8 mouse cellular contexts compared by ENCODE assay signal in the genomic region with DNA sequence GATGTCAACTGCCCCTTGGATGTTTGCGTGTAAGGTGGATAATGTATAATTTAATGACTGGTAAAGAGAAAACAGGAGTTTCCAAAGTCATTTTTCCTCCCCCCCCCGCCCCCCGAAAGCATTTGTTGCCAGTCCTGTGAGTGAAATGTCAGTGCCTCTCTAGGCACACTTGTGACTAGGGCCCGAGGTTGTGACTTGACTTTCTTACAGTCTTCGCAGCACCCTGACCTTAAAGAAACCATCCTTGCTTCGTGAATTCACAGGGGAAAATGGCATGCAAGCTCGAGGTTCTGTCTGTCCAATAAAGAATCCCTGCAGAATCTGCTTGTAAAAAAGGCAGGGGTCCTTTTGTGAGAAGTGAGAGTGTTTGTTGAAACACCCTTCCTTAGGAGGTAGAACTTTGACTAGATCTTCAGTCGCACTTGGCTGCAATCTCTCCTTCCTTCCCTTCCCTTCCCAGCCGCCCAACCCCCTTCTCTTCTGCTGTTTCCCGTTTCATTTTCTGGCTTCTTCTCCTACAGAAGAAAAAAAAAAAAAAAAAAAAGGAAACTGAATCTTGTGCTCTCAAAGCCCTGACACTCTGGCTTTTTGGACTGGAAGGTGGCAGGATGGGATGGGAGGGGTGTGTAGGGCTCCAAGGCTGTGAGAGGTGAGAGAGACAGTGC. TPM values are rescaled to one million over a fixed set of nuclear protein-coding genes. Genes with fewer than 3 reads are reported as not detected.
DNase-seq lines count a peak whose midpoint lies in the region; ATAC-seq and TF ChIP-seq lines count a peak whose summit lies in the region.

No protein-coding gene starts in this region.

- H3K27ac ChIP-seq in ES-E14 (ENCODE audit: insufficient read depth, low read depth, low read length, poor library complexity, severe bottlenecking) = no peak overlapping the region
- H3K27ac ChIP-seq in forebrain, embryonic 12.5 days = peak overlapping the region; percentile 59
- no peak overlapping the region for H3K27ac ChIP-seq in hindbrain, embryonic 11.5 days (ENCODE audit: low read depth, low read length)
- H3K27ac ChIP-seq in limb, embryonic 15.5 days = peak overlapping the region; percentile 100
- H3K27ac ChIP-seq in midbrain, embryonic 16.5 days (ENCODE audit: low read length) = peak overlapping the region; percentile 96; the same call in 1 of the 2 replicates

- H3K4me2 ChIP-seq in forebrain, embryonic 12.5 days = peak overlapping the region; percentile 69; the same call in 1 of the 2 replicates
- H3K4me2 ChIP-seq in hindbrain, embryonic 11.5 days (replicated peaks; ENCODE audit: low read depth, low read length) = peak overlapping the region; percentile 61; the same call in 1 of the 2 replicates
- peak overlapping the region; percentile 75 for H3K4me2 ChIP-seq in limb, embryonic 15.5 days
- H3K4me2 ChIP-seq in midbrain, embryonic 16.5 days (ENCODE audit: low read length) = peak overlapping the region; percentile 75; the same call in 1 of the 2 replicates

- H3K36me3 ChIP-seq in ES-E14 (ENCODE audit: control insufficient read depth, insufficient read depth, low read length, poor library complexity, severe bottlenecking) = peaks cover 5% of the 10 kb centered on the region; the same call in 1 of the 2 replicates
- peaks cover 7% of the 10 kb centered on the region for H3K36me3 ChIP-seq in forebrain, embryonic 12.5 days (replicated peaks)
- no peaks in the 10 kb centered on the region for H3K36me3 ChIP-seq in hindbrain, embryonic 11.5 days (ENCODE audit: control insufficient read depth, insufficient read depth, low read length)
- peaks cover 13% of the 10 kb centered on the region for H3K36me3 ChIP-seq in limb, embryonic 15.5 days
- H3K36me3 ChIP-seq in midbrain, embryonic 16.5 days (ENCODE audit: control insufficient read depth, insufficient read depth, low read length) = no peaks in the 10 kb centered on the region

- ATAC-seq in forebrain, embryonic 12.5 days (ENCODE audit: low FRiP score) = no peak
- ATAC-seq in hindbrain, embryonic 11.5 days (ENCODE audit: low FRiP score) = no peak
- ATAC-seq in limb, embryonic 15.5 days (ENCODE audit: insufficient number of reproducible peaks, low FRiP score, low TSS enrichment, low read depth) = no peak
- ATAC-seq in midbrain, embryonic 16.5 days = no peak
- no peak for ATAC-seq in activated CD4-positive, CD25-positive, alpha-beta regulatory T cell, adult 4 months

- H3K4me3 ChIP-seq in ES-E14 (ENCODE audit: insufficient read depth in 1 of 2, low read depth in 1 of 2, low read length in 2 of 2, poor library complexity in 1 of 2, severe bottlenecking in 1 of 2) = peak overlapping the region; percentile 93; a peak in 2 of 4 replicates
- no peak overlapping the region for H3K4me3 ChIP-seq in forebrain, embryonic 12.5 days (replicated peaks)
- H3K4me3 ChIP-seq in hindbrain, embryonic 11.5 days (ENCODE audit: low read depth, low read length) = no peak overlapping the region
- H3K4me3 ChIP-seq in limb, embryonic 15.5 days = peak overlapping the region; percentile 58; the same call in 1 of the 2 replicates
- H3K4me3 ChIP-seq in midbrain, embryonic 16.5 days (ENCODE audit: low read depth, low read length) = no peak overlapping the region

- H3K4me1 ChIP-seq in ES-E14 (ENCODE audit: control insufficient read depth in 2 of 2, insufficient read depth in 2 of 2, low read length in 2 of 2, poor library complexity in 1 of 2) = peaks cover 9 to 15% of the 10 kb centered on the region in 2 experiments; a peak in 3 of 4 replicates
- H3K4me1 ChIP-seq in forebrain, embryonic 12.5 days = peaks cover 65% of the 10 kb centered on the region
- peaks cover 3% of the 10 kb centered on the region for H3K4me1 ChIP-seq in hindbrain, embryonic 11.5 days (replicated peaks; ENCODE audit: control insufficient read depth, insufficient read depth, low read length)
- peaks cover 51% of the 10 kb centered on the region for H3K4me1 ChIP-seq in limb, embryonic 15.5 days
- peaks cover 24% of the 10 kb centered on the region for H3K4me1 ChIP-seq in midbrain, embryonic 16.5 days (ENCODE audit: control insufficient read depth, insufficient read depth, low read length)

- no peaks in the 10 kb centered on the region for H3K9me3 ChIP-seq in ES-E14 (ENCODE audit: control insufficient read depth, insufficient read depth, low read depth, low read length)
- no peaks in the 10 kb centered on the region for H3K9me3 ChIP-seq in forebrain, embryonic 12.5 days
- H3K9me3 ChIP-seq in hindbrain, embryonic 11.5 days (ENCODE audit: control insufficient read depth, low read length) = no peaks in the 10 kb centered on the region
- no peaks in the 10 kb centered on the region for H3K9me3 ChIP-seq in limb, embryonic 15.5 days
- H3K9me3 ChIP-seq in midbrain, embryonic 16.5 days (replicated peaks; ENCODE audit: control insufficient read depth, low read length, poor library complexity, severe bottlenecking) = no peaks in the 10 kb centered on the region

- H3K9ac ChIP-seq in ES-E14 (ENCODE audit: insufficient read depth, low read depth, low read length, poor library complexity, severe bottlenecking) = peak overlapping the region; percentile 23; the same call in 1 of the 2 replicates
- H3K9ac ChIP-seq in forebrain, embryonic 12.5 days = no peak overlapping the region
- H3K9ac ChIP-seq in hindbrain, embryonic 11.5 days (ENCODE audit: low read depth, low read length) = no peak overlapping the region
- H3K9ac ChIP-seq in limb, embryonic 15.5 days = no peak overlapping the region
- no peak overlapping the region for H3K9ac ChIP-seq in midbrain, embryonic 16.5 days (ENCODE audit: low read depth, low read length)

- DNase-seq in 3T3-L1 (ENCODE audit: low read depth, low spot score) = peak; percentile 48
- DNase-seq in ES-E14 (ENCODE audit: low read depth, low spot score) = no peak
- DNase-seq in hindbrain, embryonic 11.5 days (ENCODE audit: low spot score) = no peak
- DNase-seq in B cell, adult 2 months = no peak

- in situ Hi-C loops in ES-E14 (cut with MboI; ENCODE audit: low sequenced_read_pairs in 2 of 2, unreplicated experiment in 2 of 2) = loop anchor here in 1 of 2 experiments (10.0 kb wide), 1 partner anchor 151 kb away; no protein-coding TSS in a partner anchor

- H3K27me3 ChIP-seq in forebrain, embryonic 12.5 days = no peaks in the 10 kb centered on the region
- H3K27me3 ChIP-seq in hindbrain, embryonic 11.5 days (ENCODE audit: control insufficient read depth, insufficient read depth, low read length) = no peaks in the 10 kb centered on the region
- no peaks in the 10 kb centered on the region for H3K27me3 ChIP-seq in limb, embryonic 15.5 days
- no peaks in the 10 kb centered on the region for H3K27me3 ChIP-seq in midbrain, embryonic 16.5 days (ENCODE audit: control insufficient read depth, insufficient read depth, low read depth, low read length)

- WGBS in forebrain, embryonic 12.5 days = 53% methylated on average over 10 of the region's 10 CpGs
- 48% methylated on average over 10 of the region's 10 CpGs for WGBS in hindbrain, embryonic 11.5 days
- WGBS in limb, embryonic 15.5 days = 24% methylated on average over 9 of the region's 10 CpGs
- 55% methylated on average over 10 of the region's 10 CpGs for WGBS in midbrain, embryonic 16.5 days

TF ChIP-seq in ES-E14, 5 proteins besides CTCF, POLR2A, EP300 and RAD21:
- TF ChIP-seq MAFK (IDR thresholded peaks at IDR 0.05; ENCODE audit: insufficient read depth, low read depth, low read length) = no peak
- no peak for TF ChIP-seq ZC3H11A (IDR thresholded peaks at IDR 0.05; ENCODE audit: borderline replicate concordance, low read depth, low read length)
TF ChIP-seq in ES-E14: peak in this region for 0.

RNA-seq across cellular contexts. Expression of gene Pigv, which starts 1.4 kb away (rescaled TPM):
- 11.6 and 14.5 TPM in 2 replicates for total RNA-seq in ES-E14 (2012; rRNA removed)
- 17.3 and 18.0 TPM in 2 replicates for polyA plus RNA-seq in forebrain, embryonic 12.5 days (2016; fragmentation: Nextera tagmentation; extraction: Ambion mirVana)
- polyA plus RNA-seq in hindbrain, embryonic 11.5 days (2014; fragmentation: Nextera tagmentation; extraction: Ambion mirVana) = 10.0 and 10.7 TPM in 2 replicates
- 14.6 and 15.3 TPM in 2 replicates for polyA plus RNA-seq in limb, embryonic 15.5 days (2015; fragmentation: Nextera tagmentation; extraction: Ambion mirVana)
- 14.7 and 18.5 TPM in 2 replicates for polyA plus RNA-seq in midbrain, embryonic 16.5 days (2015; fragmentation: Nextera tagmentation; extraction: Ambion mirVana)
- 10 to 100 TPM; 10.6 to 11.9 TPM for polyA plus RNA-seq in activated CD4-positive, CD25-positive, alpha-beta regulatory T cell, adult 4 months (2017; shearing (Covaris generic))

RNA-seq across cellular contexts. Expression of gene Zdhhc18, which starts 23.8 kb away (rescaled TPM):
- 39.0 and 55.8 TPM in 2 replicates for total RNA-seq in ES-E14 (2012; rRNA removed)
- polyA plus RNA-seq in forebrain, embryonic 12.5 days (2016; fragmentation: Nextera tagmentation; extraction: Ambion mirVana) = 2.8 and 4.6 TPM in 2 replicates
- polyA plus RNA-seq in hindbrain, embryonic 11.5 days (2014; fragmentation: Nextera tagmentation; extraction: Ambion mirVana) = 2.0 and 2.8 TPM in 2 replicates
- 2.9 and 3.6 TPM in 2 replicates for polyA plus RNA-seq in limb, embryonic 15.5 days (2015; fragmentation: Nextera tagmentation; extraction: Ambion mirVana)
- polyA plus RNA-seq in midbrain, embryonic 16.5 days (2015; fragmentation: Nextera tagmentation; extraction: Ambion mirVana) = 3.5 and 4.7 TPM in 2 replicates
- polyA plus RNA-seq in activated CD4-positive, CD25-positive, alpha-beta regulatory T cell, adult 4 months (2017; shearing (Covaris generic)) = 10 to 100 TPM; 25.8 to 28.8 TPM

Comparison
In these comparisons a context has a peak if more than half of its experiments do, and no peak if none do; other contexts are left out.
1. H3K27ac ChIP-seq: peak in forebrain, embryonic 12.5 days (single experiment), limb, embryonic 15.5 days (single experiment) and midbrain, embryonic 16.5 days (single experiment); none in ES-E14 (single experiment) and hindbrain, embryonic 11.5 days (single experiment).
2. H3K4me3 ChIP-seq: peak in ES-E14 (2 of 2) and limb, embryonic 15.5 days (single experiment); none in forebrain, embryonic 12.5 days (single experiment), hindbrain, embryonic 11.5 days (single experiment) and midbrain, embryonic 16.5 days (single experiment).
3. Peak in every context shown above with its lines, with median percentiles within 50 percentile points of each other: H3K4me2 ChIP-seq.